Mouse (Mus musculus): Measurements from ENCODE around the gene Rnase4. TPM values are rescaled to one million over a fixed set of nuclear protein-coding genes. Genes with fewer than 3 reads are reported as not detected.

Rnase4 gene
- 151 and 166 TPM in 2 replicates for polyA plus RNA-seq (2015; fragmentation: Nextera tagmentation; extraction: Ambion mirVana)

DNA sequence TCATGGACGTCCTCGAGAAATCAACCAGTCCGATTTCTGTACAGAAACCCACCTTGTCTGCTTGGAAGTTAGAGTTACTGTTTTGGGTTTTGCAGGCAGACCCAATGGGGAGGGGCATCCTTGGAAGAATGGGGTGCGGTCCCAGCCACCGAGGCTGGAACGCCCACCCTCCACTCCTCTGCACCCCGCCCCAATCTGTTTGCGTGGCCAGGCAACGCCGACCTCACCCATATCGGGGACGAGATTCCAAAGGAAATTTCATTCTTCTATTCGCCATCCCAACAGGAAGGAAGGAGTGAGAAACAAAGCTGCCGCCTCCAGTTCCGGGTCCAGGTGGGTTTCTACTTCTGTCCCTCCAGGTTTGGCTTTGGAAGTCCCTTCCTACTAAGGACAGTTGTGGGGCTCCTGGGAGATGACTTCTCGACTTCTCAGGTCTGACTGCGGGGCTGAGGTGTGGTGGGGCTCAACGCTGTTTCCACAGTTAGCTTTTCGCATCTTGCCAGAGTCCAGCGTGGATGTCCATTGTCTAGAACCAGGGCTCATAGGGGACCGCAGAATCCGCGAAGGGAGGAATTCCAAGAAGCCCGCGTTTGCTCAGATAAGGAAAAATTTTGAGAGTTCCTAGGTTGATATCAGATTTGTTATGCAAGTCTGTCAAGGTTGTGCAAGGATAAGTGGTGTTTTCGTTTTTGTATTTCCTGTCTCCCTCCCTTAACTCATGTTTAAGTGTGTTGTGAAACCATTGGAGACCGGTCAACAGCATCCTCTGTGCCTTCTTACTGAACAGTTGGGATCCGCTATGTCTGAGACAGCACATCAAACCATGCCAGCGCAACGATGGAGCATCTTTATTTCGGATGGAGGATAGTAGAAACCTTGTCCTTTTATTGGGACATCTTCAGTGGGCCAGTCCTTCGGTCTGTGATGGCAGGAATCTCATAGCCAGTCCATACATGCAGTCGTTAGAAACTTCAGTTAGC, at the start of gene Rnase4, which contains the start of gene Ang:
TSS of gene Rnase4 (plus strand) at position 157 of the 980 bp plus-strand sequence.
TSS of gene Ang (plus strand) at position 230 of the 980 bp plus-strand sequence.
- H3K4me1 ChIP-seq (ENCODE audit: control insufficient read depth, insufficient read depth, low read length) = peaks cover 19% of the 10 kb centered on the region
- WGBS = 5% methylated on average over 33 of the region's 33 CpGs
- H3K36me3 ChIP-seq (ENCODE audit: control insufficient read depth, insufficient read depth, low read length) = no peaks in the 10 kb centered on the region
- H3K4me2 ChIP-seq (ENCODE audit: low read depth, low read length) = peak within 1 kb of the TSS; percentile 74
- H3K9me3 ChIP-seq (replicated peaks; ENCODE audit: control insufficient read depth, low read length) = no peaks in the 10 kb centered on the region
- peak within 1 kb of the TSS; percentile 61 for H3K4me3 ChIP-seq (replicated peaks; ENCODE audit: low read length)
- peak; percentile 33; the same call in 1 of the 2 replicates for ATAC-seq (ENCODE audit: insufficient read depth, low FRiP score)
- peak within 1 kb of the TSS; percentile 93 for H3K27ac ChIP-seq (ENCODE audit: low read length)
- no peaks in the 10 kb centered on the region for H3K27me3 ChIP-seq (ENCODE audit: control insufficient read depth, insufficient read depth, low read length)
- H3K9ac ChIP-seq (ENCODE audit: low read length) = peak within 1 kb of the TSS; percentile 84

DNA sequence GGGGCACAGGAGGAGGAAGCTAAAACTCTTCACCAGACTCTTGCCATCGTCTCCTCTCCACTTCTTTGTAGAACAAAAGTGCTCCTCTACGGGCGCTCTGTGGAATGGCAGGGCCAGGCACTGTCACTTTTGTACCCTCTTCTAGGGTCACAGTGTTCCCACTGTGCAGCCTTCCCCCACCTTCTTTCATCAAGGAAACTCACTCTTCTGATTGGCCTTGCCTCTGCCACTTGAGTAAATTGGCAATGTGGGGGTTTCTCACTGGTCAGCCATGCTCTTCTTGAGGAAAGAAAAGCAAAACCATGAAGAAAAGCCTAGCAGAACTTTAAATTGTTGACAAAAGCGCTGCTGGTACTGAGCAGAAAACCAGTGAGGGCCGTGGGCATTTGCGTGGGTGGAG, 49.1 kb upstream of the Rnase4 start, which contains the start of gene Rnase9:
TSS of gene Rnase9 (minus strand) at position 101 of the 400 bp plus-strand sequence.
- WGBS = 81% methylated on average over 6 of the region's 6 CpGs
- Histone ChIP-seq H3K27me3 (ENCODE audit: control insufficient read depth, insufficient read depth, low read length) (no peaks in the 10 kb centered on the region), H3K4me1 (ENCODE audit: control insufficient read depth, insufficient read depth, low read length) (no peaks in the 10 kb centered on the region), H3K27ac (ENCODE audit: low read length) (no peak within 1 kb of the TSS), H3K9ac (ENCODE audit: low read length) (no peak within 1 kb of the TSS), H3K9me3 (replicated peaks; ENCODE audit: control insufficient read depth, low read length) (no peaks in the 10 kb centered on the region), H3K4me2 (ENCODE audit: low read depth, low read length) (no peak within 1 kb of the TSS), H3K36me3 (ENCODE audit: control insufficient read depth, insufficient read depth, low read length) (no peaks in the 10 kb centered on the region), H3K4me3 (replicated peaks; ENCODE audit: low read length) (no peak within 1 kb of the TSS)
- no peak for ATAC-seq (ENCODE audit: insufficient read depth, low FRiP score)

GRCm38 (mm10) chr14:51047846-51048245, 43.0 kb upstream of the Rnase4 start:
- Histone ChIP-seq H3K36me3 (ENCODE audit: control insufficient read depth, insufficient read depth, low read length) (no peaks in the 10 kb centered on the region), H3K4me2 (ENCODE audit: low read depth, low read length) (no peak overlapping the region), H3K27ac (ENCODE audit: low read length) (no peak overlapping the region), H3K27me3 (ENCODE audit: control insufficient read depth, insufficient read depth, low read length) (no peaks in the 10 kb centered on the region), H3K9me3 (replicated peaks; ENCODE audit: control insufficient read depth, low read length) (no peaks in the 10 kb centered on the region), H3K4me3 (replicated peaks; ENCODE audit: low read length) (no peak overlapping the region), H3K9ac (ENCODE audit: low read length) (no peak overlapping the region), H3K4me1 (ENCODE audit: control insufficient read depth, insufficient read depth, low read length) (no peaks in the 10 kb centered on the region)
- WGBS = 15% methylated on average over 5 of the region's 5 CpGs
- no peak for ATAC-seq (ENCODE audit: insufficient read depth, low FRiP score)

- Histone ChIP-seq H3K4me1 (ENCODE audit: control insufficient read depth, insufficient read depth, low read length) (0 out of 2 replicates have a peak, but pooled peaks cover 4% of the 10 kb centered on the region), H3K9me3 (replicated peaks; ENCODE audit: control insufficient read depth, low read length) (no peaks in the 10 kb centered on the region), H3K9ac (ENCODE audit: low read length) (no peak within 1 kb of the TSS), H3K4me2 (ENCODE audit: low read depth, low read length) (no peak within 1 kb of the TSS), H3K27me3 (ENCODE audit: control insufficient read depth, insufficient read depth, low read length) (no peaks in the 10 kb centered on the region), H3K4me3 (replicated peaks; ENCODE audit: low read length) (no peak within 1 kb of the TSS), H3K36me3 (ENCODE audit: control insufficient read depth, insufficient read depth, low read length) (no peaks in the 10 kb centered on the region), H3K27ac (ENCODE audit: low read length) (no peak within 1 kb of the TSS)
- ATAC-seq (ENCODE audit: insufficient read depth, low FRiP score) = no peak
- 86% methylated on average over 2 of the region's 2 CpGs for WGBS
Observed at GRCm38 (mm10) chr14:51050063-51050462, 40.8 kb upstream of the Rnase4 start, which contains the start of gene Rnase11. Rnase11 (minus strand) TSS chr14:51050163.

DNA sequence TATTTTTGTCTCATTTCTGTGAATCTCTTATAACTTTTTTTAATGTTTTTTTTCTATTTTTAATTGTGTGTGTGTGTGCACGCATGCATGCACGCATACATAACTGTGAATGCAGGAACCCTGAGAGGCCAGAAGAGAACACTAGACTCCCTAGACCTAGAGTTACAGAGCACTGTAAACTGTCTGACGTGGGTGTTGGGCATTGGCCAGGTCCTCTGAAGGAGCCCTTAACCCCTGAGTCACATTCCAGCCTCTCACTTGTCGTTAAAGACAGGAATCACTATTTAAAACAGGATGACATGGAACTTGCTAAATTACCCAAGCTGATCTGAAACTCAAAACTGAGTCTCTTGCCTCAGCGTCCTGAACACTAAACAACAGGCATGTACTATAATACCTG, 38.9 kb upstream of the Rnase4 start:
- Histone ChIP-seq H3K9me3 (replicated peaks; ENCODE audit: control insufficient read depth, low read length) (no peaks in the 10 kb centered on the region), H3K4me3 (replicated peaks; ENCODE audit: low read length) (no peak overlapping the region), H3K36me3 (ENCODE audit: control insufficient read depth, insufficient read depth, low read length) (no peaks in the 10 kb centered on the region), H3K27me3 (ENCODE audit: control insufficient read depth, insufficient read depth, low read length) (no peaks in the 10 kb centered on the region), H3K4me1 (ENCODE audit: control insufficient read depth, insufficient read depth, low read length) (0 out of 2 replicates have a peak, but pooled peaks cover 4% of the 10 kb centered on the region), H3K4me2 (ENCODE audit: low read depth, low read length) (no peak overlapping the region), H3K27ac (ENCODE audit: low read length) (no peak overlapping the region), H3K9ac (ENCODE audit: low read length) (no peak overlapping the region)
- no peak for ATAC-seq (ENCODE audit: insufficient read depth, low FRiP score)
- WGBS = 57% methylated on average over 5 of the region's 5 CpGs

DNA sequence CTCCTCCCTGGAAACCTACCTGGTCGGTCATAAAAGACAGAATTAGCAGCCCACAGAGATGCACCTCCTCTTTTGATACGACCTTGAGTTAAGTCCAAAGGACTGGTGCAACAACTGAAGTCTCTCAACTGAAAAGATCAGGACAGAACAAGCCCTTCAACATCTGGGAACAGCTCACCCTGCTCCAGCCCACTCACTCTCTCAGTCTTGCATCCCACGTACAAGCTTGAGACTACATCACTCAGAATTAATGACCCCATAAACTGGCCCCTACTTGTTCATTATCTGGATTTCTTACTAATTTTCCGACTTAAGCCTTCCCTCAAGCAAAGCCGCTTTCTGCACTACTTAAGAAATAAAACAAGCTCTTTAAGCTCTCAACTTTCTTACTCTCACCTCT, 37.7 kb upstream of the Rnase4 start:
- H3K27me3 ChIP-seq (ENCODE audit: control insufficient read depth, insufficient read depth, low read length) = no peaks in the 10 kb centered on the region
- ATAC-seq (ENCODE audit: insufficient read depth, low FRiP score) = no peak
- H3K9me3 ChIP-seq (replicated peaks; ENCODE audit: control insufficient read depth, low read length) = no peaks in the 10 kb centered on the region
- H3K9ac ChIP-seq (ENCODE audit: low read length) = no peak overlapping the region
- H3K4me2 ChIP-seq (ENCODE audit: low read depth, low read length) = no peak overlapping the region
- no peak overlapping the region for H3K4me3 ChIP-seq (replicated peaks; ENCODE audit: low read length)
- no peaks in the 10 kb centered on the region for H3K36me3 ChIP-seq (ENCODE audit: control insufficient read depth, insufficient read depth, low read length)
- WGBS = 71% methylated on average over 5 of the region's 5 CpGs
- H3K27ac ChIP-seq (ENCODE audit: low read length) = no peak overlapping the region
- H3K4me1 ChIP-seq (ENCODE audit: control insufficient read depth, insufficient read depth, low read length) = 0 out of 2 replicates have a peak, but pooled peaks cover 4% of the 10 kb centered on the region

DNA sequence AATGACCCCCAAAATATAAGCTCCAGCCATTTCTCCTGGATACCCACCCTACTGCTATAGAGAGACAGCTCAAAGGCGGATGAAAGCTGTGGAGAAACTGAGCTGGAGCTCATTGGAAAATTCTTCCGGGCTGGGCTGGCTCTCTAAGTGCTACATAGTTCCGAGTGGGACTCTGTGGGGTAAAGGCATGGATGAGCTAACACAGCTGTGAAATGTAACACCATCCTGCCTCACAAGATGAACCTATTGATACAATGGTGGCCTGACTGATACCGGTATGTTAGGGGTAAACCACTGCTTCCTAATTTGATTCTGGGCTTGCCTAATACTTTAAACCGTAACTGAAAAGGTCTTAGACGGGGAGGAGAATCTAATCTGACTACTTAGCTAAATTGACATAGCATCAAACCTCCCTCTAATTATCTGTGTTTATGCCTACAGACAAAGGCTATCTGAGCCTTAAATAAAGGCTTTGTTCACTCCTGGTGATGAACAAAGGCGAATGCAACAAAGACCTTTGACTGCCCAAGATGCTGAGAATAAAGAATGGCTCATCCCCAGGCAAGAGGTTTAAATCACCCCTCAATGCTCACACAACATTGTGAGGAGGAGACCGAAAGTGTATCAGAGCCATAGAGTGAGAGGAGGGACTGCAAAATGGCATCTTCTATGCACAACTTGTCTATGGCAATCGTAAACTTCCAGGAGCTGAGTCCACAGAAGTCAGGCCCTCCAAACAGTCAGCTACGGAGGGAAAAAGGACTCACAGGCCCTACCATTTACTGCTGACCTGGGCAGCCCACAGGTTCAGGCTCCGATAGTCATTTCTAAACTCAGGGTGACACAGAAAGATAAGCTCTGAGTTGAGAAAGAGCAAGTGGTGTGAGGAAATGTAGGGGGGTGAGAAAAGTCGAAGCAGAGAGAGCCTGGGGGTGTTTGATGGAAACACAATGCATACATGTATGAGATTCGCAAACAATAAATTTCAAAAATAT, 36.3 kb upstream of the Rnase4 start:
- no peak overlapping the region for H3K4me2 ChIP-seq (ENCODE audit: low read depth, low read length)
- WGBS = 70% methylated on average over 13 of the region's 13 CpGs
- H3K36me3 ChIP-seq (ENCODE audit: control insufficient read depth, insufficient read depth, low read length) = no peaks in the 10 kb centered on the region
- no peak overlapping the region for H3K9ac ChIP-seq (ENCODE audit: low read length)
- no peak overlapping the region for H3K4me3 ChIP-seq (replicated peaks; ENCODE audit: low read length)
- no peak for ATAC-seq (ENCODE audit: insufficient read depth, low FRiP score)
- no peaks in the 10 kb centered on the region for H3K27me3 ChIP-seq (ENCODE audit: control insufficient read depth, insufficient read depth, low read length)
- H3K9me3 ChIP-seq (replicated peaks; ENCODE audit: control insufficient read depth, low read length) = no peaks in the 10 kb centered on the region
- no peak overlapping the region for H3K27ac ChIP-seq (ENCODE audit: low read length)
- 0 out of 2 replicates have a peak, but pooled peaks cover 4% of the 10 kb centered on the region for H3K4me1 ChIP-seq (ENCODE audit: control insufficient read depth, insufficient read depth, low read length)

GRCm38 (mm10) chr14:51057401-51057831, 33.5 kb upstream of the Rnase4 start, which contains the start of gene Rnase12:
Rnase12 (minus strand) TSS chr14:51057661.
- 55% methylated on average over 9 of the region's 9 CpGs for WGBS
- H3K9me3 ChIP-seq (replicated peaks; ENCODE audit: control insufficient read depth, low read length) = no peaks in the 10 kb centered on the region
- H3K4me1 ChIP-seq (ENCODE audit: control insufficient read depth, insufficient read depth, low read length) = 0 out of 2 replicates have a peak, but pooled peaks cover 4% of the 10 kb centered on the region
- no peaks in the 10 kb centered on the region for H3K27me3 ChIP-seq (ENCODE audit: control insufficient read depth, insufficient read depth, low read length)
- no peaks in the 10 kb centered on the region for H3K36me3 ChIP-seq (ENCODE audit: control insufficient read depth, insufficient read depth, low read length)
- no peak within 1 kb of the TSS for H3K4me2 ChIP-seq (ENCODE audit: low read depth, low read length)
- ATAC-seq (ENCODE audit: insufficient read depth, low FRiP score) = peak; percentile 58; the same call in 1 of the 2 replicates
- H3K4me3 ChIP-seq (replicated peaks; ENCODE audit: low read length) = no peak within 1 kb of the TSS
- no peak within 1 kb of the TSS for H3K27ac ChIP-seq (ENCODE audit: low read length)
- H3K9ac ChIP-seq (ENCODE audit: low read length) = no peak within 1 kb of the TSS
